Mouse (Mus musculus) liver, embryonic 11.5 days (tissue): ENCODE results near the gene Me3. TPM values are rescaled to one million over a fixed set of nuclear protein-coding genes. Genes with fewer than 3 reads are reported as not detected.

Source experiments
- ATAC-seq: fragments of 200-750 bp; cut with Nextera tagmentation; replicated peaks from 2 replicates; pipeline ENCODE4 v1.8.0; 2017; ENCODE audit warnings: moderate number of reproducible peaks, mild to moderate bottlenecking, moderate TSS enrichment, moderate library complexity; ENCODE audit not compliant: low FRiP score
- DNase-seq: peaks from one replicate; pipeline ENCODE4 v3.0.0-alpha.2; 2017; ENCODE audit warnings: low spot score
- H3K27ac ChIP-seq: fragments of 300-500 bp; sonication (generic); 2 replicates; pipeline ENCODE4 v1.5.1; 2014; ENCODE audit warnings: mild to moderate bottlenecking, low read depth, low read length, control low read depth
- H3K27me3 ChIP-seq: fragments of 300-500 bp; sonication (generic); replicated peaks from 2 replicates; pipeline ENCODE4 v1.6.1; 2014; ENCODE audit warnings: low read length, mixed read lengths; ENCODE audit not compliant: control insufficient read depth, insufficient read depth
- H3K36me3 ChIP-seq: fragments of 300-500 bp; sonication (generic); 2 replicates; pipeline ENCODE4 v1.6.1; 2014; ENCODE audit warnings: mild to moderate bottlenecking, low read length, moderate library complexity, mixed read lengths; ENCODE audit not compliant: control insufficient read depth, insufficient read depth
- H3K4me1 ChIP-seq: fragments of 300-500 bp; sonication (generic); replicated peaks from 2 replicates; pipeline ENCODE4 v1.6.1; 2014; ENCODE audit warnings: low read length, mixed read lengths; ENCODE audit not compliant: control insufficient read depth, insufficient read depth
- H3K4me2 ChIP-seq: fragments of 300-500 bp; sonication (generic); 2 replicates; pipeline ENCODE4 v1.6.1; 2014; ENCODE audit warnings: mild to moderate bottlenecking, control low read depth, moderate library complexity
- H3K4me3 ChIP-seq: fragments of 300-500 bp; sonication (generic); 2 replicates; pipeline ENCODE4 v1.5.1; 2014; ENCODE audit warnings: low read depth, low read length, control low read depth
- H3K9ac ChIP-seq: fragments of 300-500 bp; sonication (generic); 2 replicates; pipeline ENCODE4 v1.6.1; 2014; ENCODE audit warnings: low read depth, low read length, control low read depth
- H3K9me3 ChIP-seq: fragments of 300-500 bp; sonication (generic); 2 replicates; pipeline ENCODE4 v1.6.1; 2016; ENCODE audit warnings: low read length, inconsistent platforms, mixed read lengths; ENCODE audit not compliant: control insufficient read depth
- WGBS: fragments of 180-500 bp; shearing (Covaris S2); extraction: QIAGEN DNeasy Blood & Tissue Kit; methylation state at CpG from one replicate; pipeline ENCODE4 v1.1.7; 2014; 5-methylcytosine and 5-hydroxymethylcytosine counted together
- polyA plus RNA-seq: library from polyadenylated mRNA; unstranded; fragments of >200 nt; fragmentation: Nextera tagmentation; extraction: Ambion mirVana; gene quantifications from 2 replicates; pipeline ENCODE4 v1.2.1, GENCODE M21; 2014

Gene Me3
- polyA plus RNA-seq, 1 experiment from 2014 or later: 0.22 TPM

DNA sequence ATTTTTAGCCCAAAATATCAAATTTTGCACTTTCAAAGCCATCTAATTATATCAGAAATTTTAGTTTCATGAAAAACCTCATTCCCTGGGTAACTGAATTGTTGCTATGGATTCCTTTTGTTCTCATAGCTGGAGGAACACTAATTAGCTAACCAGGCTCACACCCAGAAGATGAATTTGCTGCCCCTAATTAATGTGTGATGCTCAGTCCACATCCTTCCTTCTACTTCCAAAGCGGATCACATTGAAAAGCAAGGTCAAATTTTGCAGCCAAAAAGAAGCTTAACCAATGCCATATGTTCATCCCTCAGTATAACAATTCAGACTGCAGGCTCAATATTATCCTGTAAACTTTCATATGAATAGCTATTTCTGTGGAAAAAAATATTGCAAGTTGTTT lies 45.7 kb downstream of the Me3 start:
- H3K9me3 ChIP-seq: no peaks in the 10 kb centered on the region
- 83% methylated on average over 1 of the region's 1 CpGs for WGBS

GRCm38 (mm10) chr7:89678719-89679118 lies 46.5 kb downstream of the Me3 start:
- Histone ChIP-seq H3K36me3 (no peaks in the 10 kb centered on the region), H3K27ac (no peak overlapping the region), H3K4me2 (no peak overlapping the region), H3K9ac (no peak overlapping the region), H3K4me1 (no peaks in the 10 kb centered on the region), H3K4me3 (no peak overlapping the region), H3K9me3 (no peaks in the 10 kb centered on the region), H3K27me3 (no peaks in the 10 kb centered on the region)
- 78% methylated on average over 5 of the region's 5 CpGs for WGBS
- ATAC-seq (no peak), DNase-seq (peak; percentile 12)

More for the DNA sequence above, 45.7 kb downstream of the Me3 start:
- Histone ChIP-seq H3K4me1 (no peaks in the 10 kb centered on the region), H3K36me3 (no peaks in the 10 kb centered on the region), H3K27ac (no peak overlapping the region), H3K4me3 (no peak overlapping the region), H3K4me2 (no peak overlapping the region), H3K27me3 (no peaks in the 10 kb centered on the region), H3K9ac (no peak overlapping the region)
- no peak for DNase-seq
- ATAC-seq: no peak

- 79% methylated on average over 6 of the region's 6 CpGs for WGBS
- no peak overlapping the region for H3K4me2 ChIP-seq
- H3K27me3 ChIP-seq: no peaks in the 10 kb centered on the region
- no peaks in the 10 kb centered on the region for H3K36me3 ChIP-seq
- no peaks in the 10 kb centered on the region for H3K9me3 ChIP-seq
- DNase-seq (no peak), ATAC-seq (no peak)
- H3K4me3 ChIP-seq: no peak overlapping the region
- H3K27ac ChIP-seq: no peak overlapping the region
- H3K9ac ChIP-seq: no peak overlapping the region
- no peaks in the 10 kb centered on the region for H3K4me1 ChIP-seq
Measured at GRCm38 (mm10) chr7:89679139-89679538, 46.9 kb downstream of the Me3 start.

- DNase-seq: no peak
- Histone ChIP-seq H3K27me3 (no peaks in the 10 kb centered on the region), H3K4me1 (no peaks in the 10 kb centered on the region), H3K4me2 (no peak overlapping the region), H3K36me3 (no peaks in the 10 kb centered on the region), H3K27ac (no peak overlapping the region), H3K9me3 (no peaks in the 10 kb centered on the region), H3K4me3 (no peak overlapping the region), H3K9ac (no peak overlapping the region)
- ATAC-seq: no peak
- WGBS: 78% methylated on average over 2 of the region's 2 CpGs
Measured at GRCm38 (mm10) chr7:89679621-89680140, 47.5 kb downstream of the Me3 start.

DNA sequence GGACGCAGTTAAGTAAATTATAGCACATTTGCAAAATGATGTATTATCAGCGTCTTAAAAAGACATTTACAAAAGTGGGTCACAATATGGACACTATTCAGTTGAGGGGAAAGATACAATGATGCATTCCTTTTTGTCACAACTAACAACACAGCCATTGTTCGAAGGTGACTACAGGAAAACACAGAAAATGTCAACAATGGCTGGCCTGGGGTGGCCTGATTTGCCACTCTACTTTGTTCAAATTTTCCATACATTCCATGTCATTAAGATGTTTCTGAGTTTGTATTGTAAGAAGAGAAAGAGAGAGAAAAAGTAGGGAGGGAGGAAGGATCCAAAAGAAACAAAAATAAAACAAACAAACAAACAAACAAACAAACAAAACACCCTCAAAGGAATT lies 48.7 kb downstream of the Me3 start:
- Histone ChIP-seq H3K4me2 (no peak overlapping the region), H3K4me3 (no peak overlapping the region), H3K27ac (no peak overlapping the region), H3K9ac (no peak overlapping the region), H3K36me3 (no peaks in the 10 kb centered on the region), H3K4me1 (no peaks in the 10 kb centered on the region), H3K27me3 (no peaks in the 10 kb centered on the region), H3K9me3 (no peaks in the 10 kb centered on the region)
- 84% methylated on average over 3 of the region's 3 CpGs for WGBS
- DNase-seq (no peak), ATAC-seq (no peak)

- DNase-seq: peak; percentile 11
- Histone ChIP-seq H3K36me3 (no peaks in the 10 kb centered on the region), H3K9ac (no peak overlapping the region), H3K4me1 (no peaks in the 10 kb centered on the region), H3K4me2 (no peak overlapping the region), H3K27ac (no peak overlapping the region), H3K4me3 (no peak overlapping the region), H3K9me3 (no peaks in the 10 kb centered on the region), H3K27me3 (no peaks in the 10 kb centered on the region)
- no peak for ATAC-seq
- WGBS: 83% methylated on average over 10 of the region's 10 CpGs
Measured at GRCm38 (mm10) chr7:89681666-89682470, 49.7 kb downstream of the Me3 start.

GRCm38 (mm10) chr7:89698186-89698585 lies 66.0 kb downstream of the Me3 start:
- Histone ChIP-seq H3K4me2 (no peak overlapping the region), H3K27ac (no peak overlapping the region), H3K9ac (no peak overlapping the region), H3K27me3 (no peaks in the 10 kb centered on the region), H3K9me3 (no peaks in the 10 kb centered on the region), H3K4me3 (no peak overlapping the region), H3K36me3 (no peaks in the 10 kb centered on the region), H3K4me1 (no peaks in the 10 kb centered on the region)
- DNase-seq (no peak), ATAC-seq (no peak)

GRCm38 (mm10) chr7:89699668-89700350 lies 67.6 kb downstream of the Me3 start:
- 73% methylated on average over 5 of the region's 5 CpGs for WGBS

More at GRCm38 (mm10) chr7:89699668-89700350, 67.6 kb downstream of the Me3 start:
- no peaks in the 10 kb centered on the region for H3K4me1 ChIP-seq
- H3K4me2 ChIP-seq: no peak overlapping the region
- ATAC-seq (no peak), DNase-seq (no peak)
- H3K27ac ChIP-seq: no peak overlapping the region
- no peak overlapping the region for H3K4me3 ChIP-seq
- H3K36me3 ChIP-seq: no peaks in the 10 kb centered on the region
- H3K9ac ChIP-seq: no peak overlapping the region
- H3K27me3 ChIP-seq: no peaks in the 10 kb centered on the region
- no peaks in the 10 kb centered on the region for H3K9me3 ChIP-seq
